ENCODE assay signal across 7 mouse cellular contexts in the genomic region with DNA sequence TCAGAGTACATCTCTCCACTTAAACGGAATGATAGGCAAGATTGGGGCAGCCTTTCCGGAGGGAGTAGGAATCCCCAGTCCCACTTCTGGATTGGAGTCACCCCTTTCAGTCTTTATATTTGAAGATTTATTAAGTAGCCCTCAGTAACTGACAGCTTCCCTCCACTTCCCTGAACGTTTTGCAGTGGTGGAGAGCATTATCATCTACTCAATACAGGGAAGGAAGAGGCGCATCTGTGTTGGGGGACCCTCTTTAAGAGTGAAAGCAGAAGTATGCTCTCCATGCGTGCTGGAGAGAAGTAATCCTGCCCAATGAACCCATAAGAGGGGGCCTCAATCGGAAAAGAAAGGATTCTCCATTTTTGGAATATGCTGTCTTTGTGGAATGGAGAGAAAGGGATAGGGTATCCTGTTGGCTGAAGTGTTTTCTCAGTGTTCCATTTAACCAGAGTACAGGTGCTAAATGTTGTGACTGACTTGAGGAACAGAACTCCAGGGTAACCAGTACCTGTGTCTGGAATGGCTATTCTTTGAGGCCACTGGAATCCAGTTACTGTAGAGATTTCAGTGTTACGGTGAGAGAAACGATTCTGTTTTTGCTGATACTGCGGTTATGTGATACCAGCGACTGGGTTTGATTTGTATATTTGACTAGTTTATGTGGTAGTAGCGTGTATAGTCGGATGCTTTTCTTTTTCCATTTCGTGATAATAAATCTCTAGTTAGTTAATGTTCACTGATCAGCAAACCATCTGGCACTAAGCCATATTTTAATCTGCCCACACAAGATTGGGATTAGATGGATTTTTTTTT. TPM values are rescaled to one million over a fixed set of nuclear protein-coding genes. Genes with fewer than 3 reads are reported as not detected.
DNase-seq lines count a peak whose midpoint lies in the region; ATAC-seq lines count a peak whose summit lies in the region.

No protein-coding gene starts in this region.

- H3K4me1 ChIP-seq in heart, embryonic 10.5 days, result peaks cover 29% of the 10 kb centered on the region
- H3K4me1 ChIP-seq in limb, embryonic 15.5 days, result peaks cover 26% of the 10 kb centered on the region
- peaks cover 29% of the 10 kb centered on the region for H3K4me1 ChIP-seq in neural tube, embryonic 15.5 days

- DNase-seq in right cerebral cortex, postnatal 25 days, result peak; percentile 10
- no peak for DNase-seq in right cerebral cortex, postnatal 14 days
- peak; percentile 44 for DNase-seq in c-Kit-positive CD71-negative TER-119-negative erythroid progenitor cells, embryonic 14.5 days (ENCODE audit: low read depth)
- no peak for DNase-seq in heart, embryonic 10.5 days (ENCODE audit: low spot score)

- 8% methylated on average over 13 of the region's 13 CpGs for WGBS in heart, embryonic 10.5 days
- 3% methylated on average over 13 of the region's 13 CpGs for WGBS in limb, embryonic 15.5 days
- 5% methylated on average over 13 of the region's 13 CpGs for WGBS in neural tube, embryonic 15.5 days

- peak overlapping the region; percentile 97 for H3K4me3 ChIP-seq in heart, embryonic 10.5 days
- peak overlapping the region; percentile 85 for H3K4me3 ChIP-seq in limb, embryonic 15.5 days
- peak overlapping the region; percentile 77 for H3K4me3 ChIP-seq in neural tube, embryonic 15.5 days (replicated peaks)

- H3K4me2 ChIP-seq in limb, embryonic 15.5 days, result peak overlapping the region; percentile 70
- peak overlapping the region; percentile 63 for H3K4me2 ChIP-seq in neural tube, embryonic 15.5 days

- peak overlapping the region; percentile 76 for H3K9ac ChIP-seq in limb, embryonic 15.5 days
- H3K9ac ChIP-seq in neural tube, embryonic 15.5 days (replicated peaks), result peak overlapping the region; percentile 94

- no peaks in the 10 kb centered on the region for H3K9me3 ChIP-seq in heart, embryonic 10.5 days
- no peaks in the 10 kb centered on the region for H3K9me3 ChIP-seq in limb, embryonic 15.5 days
- no peaks in the 10 kb centered on the region for H3K9me3 ChIP-seq in neural tube, embryonic 15.5 days (replicated peaks)

- ATAC-seq in limb, embryonic 15.5 days (ENCODE audit: insufficient number of reproducible peaks, low FRiP score, low TSS enrichment, low read depth), result no peak
- ATAC-seq in neural tube, embryonic 15.5 days (ENCODE audit: low FRiP score), result no peak
- ATAC-seq in cerebellum, adult (ENCODE audit: insufficient number of reproducible peaks, low FRiP score, low TSS enrichment), result no peak

- H3K36me3 ChIP-seq in heart, embryonic 10.5 days, result no peaks in the 10 kb centered on the region
- H3K36me3 ChIP-seq in limb, embryonic 15.5 days, result no peaks in the 10 kb centered on the region
- H3K36me3 ChIP-seq in neural tube, embryonic 15.5 days, result no peaks in the 10 kb centered on the region

- peak overlapping the region; percentile 97 for H3K27ac ChIP-seq in heart, embryonic 10.5 days
- H3K27ac ChIP-seq in limb, embryonic 15.5 days, result peak overlapping the region; percentile 93
- H3K27ac ChIP-seq in neural tube, embryonic 15.5 days (replicated peaks), result peak overlapping the region; percentile 86

- no peaks in the 10 kb centered on the region for H3K27me3 ChIP-seq in heart, embryonic 10.5 days (ENCODE audit: insufficient read depth, poor library complexity, severe bottlenecking)
- H3K27me3 ChIP-seq in limb, embryonic 15.5 days, result no peaks in the 10 kb centered on the region
- H3K27me3 ChIP-seq in neural tube, embryonic 15.5 days (replicated peaks), result no peaks in the 10 kb centered on the region

RNA-seq across cellular contexts. Expression of a gene that starts 1.1 kb away (rescaled TPM):
- polyA plus RNA-seq in heart, embryonic 10.5 days (2016; fragmentation: Nextera tagmentation; extraction: Ambion mirVana), result 27.8 and 37.3 TPM in 2 replicates
- polyA plus RNA-seq in limb, embryonic 15.5 days (2015; fragmentation: Nextera tagmentation; extraction: Ambion mirVana), result 23.8 and 28.1 TPM in 2 replicates
- polyA plus RNA-seq in neural tube, embryonic 15.5 days (2015; fragmentation: Nextera tagmentation; extraction: Ambion mirVana), result 28.8 and 29.9 TPM in 2 replicates

Comparison
In these comparisons a context has a peak if more than half of its experiments do, and no peak if none do; other contexts are left out.
1. DNase-seq: peak in right cerebral cortex, postnatal 25 days (single experiment) and c-Kit-positive CD71-negative TER-119-negative erythroid progenitor cells, embryonic 14.5 days (single experiment); none in right cerebral cortex, postnatal 14 days (single experiment) and heart, embryonic 10.5 days (single experiment).
2. Peak in every context shown above with its lines, with median percentiles within 50 percentile points of each other: H3K27ac ChIP-seq and H3K4me3 ChIP-seq.